Comparison of ENCODE assay signal across 26 mouse cellular contexts in genomic region chr5:124158305-124158704, GRCm38 (mm10). TPM values are rescaled to one million over a fixed set of nuclear protein-coding genes. Genes with fewer than 3 reads are reported as not detected.
A peak's percentile ranks its signal among the peaks of the same experiment; 100 is the strongest.
DNase-seq lines count a peak whose midpoint lies in the region; ATAC-seq and TF ChIP-seq lines count a peak whose summit lies in the region.
"Had no signal": no experiment of that assay in that cellular context is flagged by ENCODE, and none has a peak within 500 bp of the region (broad histone marks: within the 10 kb centered on the region; RNA-seq: fewer than 3 reads in every experiment).

No protein-coding gene starts in this region.

- no peaks in the 10 kb centered on the region for H3K27me3 ChIP-seq in heart, embryonic 14.5 days (ENCODE audit: control insufficient read depth, insufficient read depth, low read length)
- H3K27me3 ChIP-seq in midbrain, embryonic 11.5 days (ENCODE audit: control insufficient read depth, insufficient read depth, low read length) = no peaks in the 10 kb centered on the region
- no peaks in the 10 kb centered on the region for H3K27me3 ChIP-seq in midbrain, embryonic 14.5 days (ENCODE audit: control insufficient read depth, insufficient read depth, low read length)
- no peaks in the 10 kb centered on the region for H3K27me3 ChIP-seq in hindbrain, embryonic 13.5 days
- H3K27me3 ChIP-seq: intestine, embryonic 15.5 days; neural tube, embryonic 12.5 days had no signal

- H3K27ac ChIP-seq in gastrocnemius, adult 2 months = peak overlapping the region; percentile 31; the same call in 1 of the 2 replicates
- H3K27ac ChIP-seq in heart, embryonic 14.5 days (replicated peaks in 1 of 2; ENCODE audit: control insufficient read depth in 1 of 2, insufficient read depth in 1 of 2, low read depth in 2 of 2, low read length in 2 of 2) = peak overlapping the region; percentile 19 to 47; a peak in 2 of 4 replicates
- no peak overlapping the region for H3K27ac ChIP-seq in midbrain, embryonic 11.5 days (ENCODE audit: low read depth, low read length)
- no peak overlapping the region for H3K27ac ChIP-seq in midbrain, embryonic 14.5 days (replicated peaks; ENCODE audit: low read depth, low read length)
- H3K27ac ChIP-seq in hindbrain, embryonic 13.5 days = no peak overlapping the region
- H3K27ac ChIP-seq: hindbrain, postnatal 0 days; intestine, embryonic 15.5 days; kidney, postnatal 0 days; liver, embryonic 14.5 days; macrophage; neural tube, embryonic 12.5 days had no signal

- WGBS in heart, embryonic 14.5 days = 32% methylated on average over 4 of the region's 4 CpGs
- 73% methylated on average over 4 of the region's 4 CpGs for WGBS in midbrain, embryonic 11.5 days
- WGBS in midbrain, embryonic 14.5 days = 74% methylated on average over 4 of the region's 4 CpGs
- WGBS in hindbrain, embryonic 13.5 days = 66% methylated on average over 4 of the region's 4 CpGs

- no peak overlapping the region for H3K4me2 ChIP-seq in heart, embryonic 14.5 days (ENCODE audit: low read length)
- H3K4me2 ChIP-seq in midbrain, embryonic 11.5 days = no peak overlapping the region
- H3K4me2 ChIP-seq in midbrain, embryonic 14.5 days (ENCODE audit: low read length) = no peak overlapping the region
- no peak overlapping the region for H3K4me2 ChIP-seq in hindbrain, embryonic 13.5 days
- H3K4me2 ChIP-seq: intestine, embryonic 15.5 days; neural tube, embryonic 12.5 days had no signal

- H3K4me1 ChIP-seq in heart, embryonic 14.5 days (ENCODE audit: control insufficient read depth in 2 of 2, insufficient read depth in 2 of 2, low read length in 2 of 2) = peaks cover 43 to 53% of the 10 kb centered on the region in 2 experiments
- H3K4me1 ChIP-seq in midbrain, embryonic 11.5 days (ENCODE audit: control insufficient read depth, insufficient read depth, low read length) = peaks cover 13% of the 10 kb centered on the region
- H3K4me1 ChIP-seq in midbrain, embryonic 14.5 days (ENCODE audit: control insufficient read depth, insufficient read depth, low read length) = 0 out of 2 replicates have a peak, but pooled peaks cover 7% of the 10 kb centered on the region
- H3K4me1 ChIP-seq in hindbrain, embryonic 13.5 days (replicated peaks) = peaks cover 22% of the 10 kb centered on the region

- DNase-seq in gastrocnemius, adult 2 months = no peak
- DNase-seq in gastrocnemius, postnatal 25 days = no peak
- no peak for DNase-seq in heart, postnatal 36 days
- DNase-seq in midbrain, embryonic 11.5 days (ENCODE audit: low spot score, missing footprints) = peak; percentile 2
- no peak for DNase-seq in midbrain, embryonic 14.5 days
- peak; percentile 47 to 64 for DNase-seq in cerebellum, postnatal 25 days
- DNase-seq: B cell, adult 2 months; gastrocnemius, postnatal 10 days; kidney, adult 2 months; liver; lung, adult 2 months; lung, postnatal 10 days; right cerebral cortex, adult 18-20 months; spleen, adult 18-20 months; thymus, postnatal 14 days had no signal

- no peaks in the 10 kb centered on the region for H3K36me3 ChIP-seq in heart, embryonic 14.5 days (ENCODE audit: control insufficient read depth, insufficient read depth, low read length)
- H3K36me3 ChIP-seq in midbrain, embryonic 11.5 days (ENCODE audit: control insufficient read depth, insufficient read depth, low read length) = no peaks in the 10 kb centered on the region
- H3K36me3 ChIP-seq in midbrain, embryonic 14.5 days (ENCODE audit: control insufficient read depth, insufficient read depth, low read length) = no peaks in the 10 kb centered on the region
- no peaks in the 10 kb centered on the region for H3K36me3 ChIP-seq in hindbrain, embryonic 13.5 days
- H3K36me3 ChIP-seq: intestine, embryonic 15.5 days; neural tube, embryonic 12.5 days had no signal

- H3K9me3 ChIP-seq in heart, embryonic 14.5 days (ENCODE audit: control insufficient read depth, low read length) = no peaks in the 10 kb centered on the region
- no peaks in the 10 kb centered on the region for H3K9me3 ChIP-seq in midbrain, embryonic 11.5 days (ENCODE audit: control insufficient read depth, low read length)
- H3K9me3 ChIP-seq in midbrain, embryonic 14.5 days (ENCODE audit: control insufficient read depth, low read length) = no peaks in the 10 kb centered on the region
- H3K9me3 ChIP-seq in hindbrain, embryonic 13.5 days = no peaks in the 10 kb centered on the region
- H3K9me3 ChIP-seq: intestine, embryonic 15.5 days; neural tube, embryonic 12.5 days had no signal

- H3K4me3 ChIP-seq in gastrocnemius, adult 2 months = no peak overlapping the region
- no peak overlapping the region for H3K4me3 ChIP-seq in heart, embryonic 14.5 days (ENCODE audit: control insufficient read depth in 1 of 2, insufficient read depth in 1 of 2, low read depth in 1 of 2, low read length in 2 of 2)
- H3K4me3 ChIP-seq in midbrain, embryonic 11.5 days (ENCODE audit: low read depth, low read length) = no peak overlapping the region
- H3K4me3 ChIP-seq in midbrain, embryonic 14.5 days (replicated peaks; ENCODE audit: low read depth, low read length) = no peak overlapping the region
- H3K4me3 ChIP-seq in hindbrain, embryonic 13.5 days = no peak overlapping the region
- H3K4me3 ChIP-seq: erythroblast, embryonic 14.5 days; intestine, embryonic 15.5 days; myocyte; neural tube, embryonic 12.5 days had no signal

- no peak overlapping the region for H3K9ac ChIP-seq in heart, embryonic 14.5 days (ENCODE audit: low read length)
- H3K9ac ChIP-seq in midbrain, embryonic 11.5 days (ENCODE audit: low read length) = no peak overlapping the region
- H3K9ac ChIP-seq in midbrain, embryonic 14.5 days (replicated peaks; ENCODE audit: low read length) = no peak overlapping the region
- H3K9ac ChIP-seq in hindbrain, embryonic 13.5 days = no peak overlapping the region; the same call in 1 of the 2 replicates
- H3K9ac ChIP-seq: intestine, embryonic 15.5 days; liver, embryonic 14.5 days; neural tube, embryonic 12.5 days had no signal

- no peak for TF ChIP-seq CTCF in gastrocnemius, adult 2 months (IDR thresholded peaks at IDR 0.05)

- ATAC-seq in heart, embryonic 14.5 days (ENCODE audit: insufficient number of reproducible peaks, insufficient read depth, low FRiP score, low read depth) = no peak
- ATAC-seq in midbrain, embryonic 11.5 days (ENCODE audit: low FRiP score) = no peak
- no peak for ATAC-seq in midbrain, embryonic 14.5 days (ENCODE audit: low FRiP score, low TSS enrichment)
- ATAC-seq in hindbrain, embryonic 13.5 days (ENCODE audit: low FRiP score) = no peak
- ATAC-seq: forebrain, embryonic 16.5 days; hindbrain, postnatal 0 days; intestine, embryonic 15.5 days had no signal

- intact Hi-C loops in gastrocnemius, adult 2 months (cut with DNase I) = no loop called here
- intact Hi-C loops in heart, postnatal 36 days (cut with DNase I) = no loop called here

RNA-seq across cellular contexts. Expression of gene Arl6ip4, which starts 42.4 kb away (rescaled TPM):
- total RNA-seq in gastrocnemius, adult 2 months (2021) = 10 to 100 TPM; 38.3 to 41.2 TPM
- 10 to 100 TPM; 36.0 to 40.9 TPM for total RNA-seq in gastrocnemius, postnatal 25 days (2021)
- 63.0 and 66.2 TPM in 2 replicates for polyA plus RNA-seq in heart, embryonic 14.5 days (2014; fragmentation: Nextera tagmentation; extraction: Ambion mirVana)
- 10 to 100 TPM; 36.5 to 39.0 TPM for total RNA-seq in heart, postnatal 36 days (2021)
- 89.3 and 95.5 TPM in 2 replicates for polyA plus RNA-seq in midbrain, embryonic 11.5 days (2014; fragmentation: Nextera tagmentation; extraction: Ambion mirVana)
- polyA plus RNA-seq in midbrain, embryonic 14.5 days (2014; fragmentation: Nextera tagmentation; extraction: Ambion mirVana) = 65.2 and 72.3 TPM in 2 replicates
- 71.7 and 75.1 TPM in 2 replicates for polyA plus RNA-seq in hindbrain, embryonic 13.5 days (2015; fragmentation: Nextera tagmentation; extraction: Ambion mirVana)

RNA-seq across cellular contexts. Expression of gene Ogfod2, which starts 46.2 kb away (rescaled TPM):
- 10 to 100 TPM; 11.7 to 12.2 TPM for total RNA-seq in gastrocnemius, adult 2 months (2021)
- 10 to 100 TPM; 10.0 to 10.4 TPM for total RNA-seq in gastrocnemius, postnatal 25 days (2021)
- 15.0 and 15.6 TPM in 2 replicates for polyA plus RNA-seq in heart, embryonic 14.5 days (2014; fragmentation: Nextera tagmentation; extraction: Ambion mirVana)
- total RNA-seq in heart, postnatal 36 days (2021) = 10 to 100 TPM; 14.4 to 16.2 TPM
- polyA plus RNA-seq in midbrain, embryonic 11.5 days (2014; fragmentation: Nextera tagmentation; extraction: Ambion mirVana) = 10.4 and 11.4 TPM in 2 replicates
- 19.7 and 20.7 TPM in 2 replicates for polyA plus RNA-seq in midbrain, embryonic 14.5 days (2014; fragmentation: Nextera tagmentation; extraction: Ambion mirVana)
- polyA plus RNA-seq in hindbrain, embryonic 13.5 days (2015; fragmentation: Nextera tagmentation; extraction: Ambion mirVana) = 29.4 and 34.0 TPM in 2 replicates

Comparison
In these comparisons a context has a peak if more than half of its experiments do, and no peak if none do; other contexts are left out.
1. DNase-seq: peak in midbrain, embryonic 11.5 days (single experiment) and cerebellum, postnatal 25 days (2 of 2); none in gastrocnemius, adult 2 months (single experiment), gastrocnemius, postnatal 25 days (single experiment), heart, postnatal 36 days (0 of 2) and midbrain, embryonic 14.5 days (single experiment).
2. H3K27ac ChIP-seq: peak in gastrocnemius, adult 2 months (single experiment) and heart, embryonic 14.5 days (2 of 2); none in midbrain, embryonic 11.5 days (single experiment), midbrain, embryonic 14.5 days (single experiment) and hindbrain, embryonic 13.5 days (single experiment).